Mouse (Mus musculus): ENCODE results near the gene Gm13275. TPM values are rescaled to one million over a fixed set of nuclear protein-coding genes. Genes with fewer than 3 reads are reported as not detected.
A peak's percentile ranks its signal among the peaks of the same experiment; 100 is the strongest.
"Not testable (repeated sequence)": the region's sequence is repeated elsewhere in the genome, so short reads cannot be mapped to it uniquely, and the experiment has no call there.

Gm13275 gene
- total and polyA plus RNA-seq, 2 experiments from 2014 or later: not detected

DNA sequence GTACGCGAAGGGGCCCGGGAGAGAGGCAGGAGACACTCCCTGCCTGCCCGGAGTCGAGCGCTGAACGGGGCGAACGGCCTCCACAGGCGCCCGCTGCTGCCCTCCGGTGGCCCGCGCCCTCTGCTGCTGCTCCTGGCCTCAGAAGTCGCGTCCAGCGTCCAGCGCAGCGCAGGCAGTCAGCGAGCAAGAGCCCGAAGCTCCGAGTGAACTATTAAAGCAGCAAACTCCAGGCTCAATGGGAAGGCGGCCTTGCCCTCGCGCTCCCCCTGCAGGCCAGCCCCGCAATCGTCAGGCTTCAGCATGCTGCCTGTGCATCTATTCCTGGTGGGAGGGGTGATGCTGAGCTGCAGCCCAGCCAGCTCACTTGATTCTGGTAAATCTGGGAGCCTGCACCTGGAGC, 8.9 kb upstream of the Gm13275 start, which contains the start of gene Gm13276:
Gm13276 (plus strand) TSS at position 301 of the 400 bp plus-strand sequence.
- H3K9ac ChIP-seq (replicated peaks; ENCODE audit: low read length); H3K36me3 ChIP-seq (ENCODE audit: insufficient read depth, low read length); ATAC-seq; H3K4me3 ChIP-seq (ENCODE audit: low read length); H3K27me3 ChIP-seq (ENCODE audit: insufficient read depth, low read length); H3K9me3 ChIP-seq (ENCODE audit: low read length); DNase-seq (ENCODE audit: low spot score); H3K27ac ChIP-seq; H3K4me2 ChIP-seq (ENCODE audit: low read depth, low read length); H3K4me1 ChIP-seq (ENCODE audit: insufficient read depth, low read length): not testable (repeated sequence)
- WGBS: no CpG with 5 or more reads among the region's 27 CpGs

DNA sequence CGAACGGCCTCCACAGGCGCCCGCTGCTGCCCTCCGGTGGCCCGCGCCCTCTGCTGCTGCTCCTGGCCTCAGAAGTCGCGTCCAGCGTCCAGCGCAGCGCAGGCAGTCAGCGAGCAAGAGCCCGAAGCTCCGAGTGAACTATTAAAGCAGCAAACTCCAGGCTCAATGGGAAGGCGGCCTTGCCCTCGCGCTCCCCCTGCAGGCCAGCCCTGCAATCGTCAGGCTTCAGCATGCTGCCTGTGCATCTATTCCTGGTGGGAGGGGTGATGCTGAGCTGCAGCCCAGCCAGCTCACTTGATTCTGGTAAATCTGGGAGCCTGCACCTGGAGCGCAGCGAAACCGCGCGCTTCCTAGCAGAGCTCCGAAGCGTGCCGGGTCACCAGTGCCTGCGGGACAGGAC, 5.9 kb upstream of the Gm13275 start, which contains the start of gene Gm13277:
Gm13277 (plus strand) TSS at position 231 of the 400 bp plus-strand sequence.
- ATAC-seq; H3K4me3 ChIP-seq (ENCODE audit: low read length); DNase-seq (ENCODE audit: low spot score); H3K27me3 ChIP-seq (ENCODE audit: insufficient read depth, low read length); H3K4me2 ChIP-seq (ENCODE audit: low read depth, low read length); H3K36me3 ChIP-seq (ENCODE audit: insufficient read depth, low read length); H3K27ac ChIP-seq; H3K9ac ChIP-seq (replicated peaks; ENCODE audit: low read length); H3K9me3 ChIP-seq (ENCODE audit: low read length); H3K4me1 ChIP-seq (ENCODE audit: insufficient read depth, low read length): not testable (repeated sequence)
- peak; percentile 59 for TF ChIP-seq CTCF (IDR thresholded peaks at IDR 0.05; ENCODE audit: low read depth)
- no CpG with 5 or more reads among the region's 28 CpGs for WGBS

DNA sequence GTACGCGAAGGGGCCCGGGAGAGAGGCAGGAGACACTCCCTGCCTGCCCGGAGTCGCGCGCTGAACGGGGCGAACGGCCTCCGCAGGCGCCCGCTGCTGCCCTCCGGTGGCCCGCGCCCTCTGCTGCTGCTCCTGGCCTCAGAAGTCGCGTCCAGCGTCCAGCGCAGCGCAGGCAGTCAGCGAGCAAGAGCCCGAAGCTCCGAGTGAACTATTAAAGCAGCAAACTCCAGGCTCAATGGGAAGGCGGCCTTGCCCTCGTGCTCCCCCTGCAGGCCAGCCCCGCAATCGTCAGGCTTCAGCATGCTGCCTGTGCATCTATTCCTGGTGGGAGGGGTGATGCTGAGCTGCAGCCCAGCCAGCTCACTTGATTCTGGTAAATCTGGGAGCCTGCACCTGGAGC, 3.0 kb upstream of the Gm13275 start, which contains the start of gene Gm13278:
Gm13278 (plus strand) TSS at position 301 of the 400 bp plus-strand sequence.
- not testable (repeated sequence) for H3K27ac ChIP-seq; H3K4me1 ChIP-seq (ENCODE audit: insufficient read depth, low read length); H3K9ac ChIP-seq (replicated peaks; ENCODE audit: low read length); ATAC-seq; H3K9me3 ChIP-seq (ENCODE audit: low read length); H3K4me2 ChIP-seq (ENCODE audit: low read depth, low read length); H3K4me3 ChIP-seq (ENCODE audit: low read length); DNase-seq (ENCODE audit: low spot score); H3K36me3 ChIP-seq (ENCODE audit: insufficient read depth, low read length); H3K27me3 ChIP-seq (ENCODE audit: insufficient read depth, low read length)
- no CpG with 5 or more reads among the region's 28 CpGs for WGBS

DNA sequence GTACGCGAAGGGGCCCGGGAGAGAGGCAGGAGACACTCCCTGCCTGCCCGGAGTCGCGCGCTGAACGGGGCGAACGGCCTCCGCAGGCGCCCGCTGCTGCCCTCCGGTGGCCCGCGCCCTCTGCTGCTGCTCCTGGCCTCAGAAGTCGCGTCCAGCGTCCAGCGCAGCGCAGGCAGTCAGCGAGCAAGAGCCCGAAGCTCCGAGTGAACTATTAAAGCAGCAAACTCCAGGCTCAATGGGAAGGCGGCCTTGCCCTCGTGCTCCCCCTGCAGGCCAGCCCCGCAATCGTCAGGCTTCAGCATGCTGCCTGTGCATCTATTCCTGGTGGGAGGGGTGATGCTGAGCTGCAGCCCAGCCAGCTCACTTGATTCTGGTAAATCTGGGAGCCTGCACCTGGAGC, 2.8 kb downstream of the Gm13275 start, which contains the start of gene Gm13279:
Gm13279 (plus strand) TSS at position 301 of the 400 bp plus-strand sequence.
- not testable (repeated sequence) for H3K4me2 ChIP-seq (ENCODE audit: low read depth, low read length); H3K4me1 ChIP-seq (ENCODE audit: insufficient read depth, low read length); H3K4me3 ChIP-seq (ENCODE audit: low read length); H3K27me3 ChIP-seq (ENCODE audit: insufficient read depth, low read length); H3K36me3 ChIP-seq (ENCODE audit: insufficient read depth, low read length); H3K27ac ChIP-seq; DNase-seq (ENCODE audit: low spot score); H3K9me3 ChIP-seq (ENCODE audit: low read length); H3K9ac ChIP-seq (replicated peaks; ENCODE audit: low read length); ATAC-seq
- WGBS: no CpG with 5 or more reads among the region's 28 CpGs

DNA sequence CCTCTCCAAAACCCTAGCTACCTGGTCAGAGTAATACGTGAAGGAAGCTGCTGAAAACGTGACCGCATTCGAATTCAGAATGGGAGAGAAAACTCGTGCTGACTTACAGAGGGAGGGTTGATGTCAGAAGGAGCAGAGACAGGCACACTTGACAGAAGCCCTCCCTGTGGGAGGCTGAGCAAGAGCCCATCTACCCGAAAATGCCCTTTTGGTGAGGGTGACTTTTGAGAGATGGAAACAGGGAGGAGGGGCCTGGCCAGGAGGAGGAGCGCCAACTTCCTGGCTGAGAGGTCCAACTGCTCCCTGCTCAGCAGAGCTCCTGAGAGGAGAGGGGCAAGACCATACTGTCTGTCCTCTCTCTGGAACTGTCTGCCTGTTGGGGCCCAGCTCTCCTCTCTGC, 5.1 kb downstream of the Gm13275 start, which contains the start of gene Gm13285:
Gm13285 (plus strand) TSS at position 301 of the 400 bp plus-strand sequence.
- H3K4me3 ChIP-seq (ENCODE audit: low read length); H3K4me2 ChIP-seq (ENCODE audit: low read depth, low read length); H3K27ac ChIP-seq; H3K9ac ChIP-seq (replicated peaks; ENCODE audit: low read length); H3K9me3 ChIP-seq (ENCODE audit: low read length); H3K27me3 ChIP-seq (ENCODE audit: insufficient read depth, low read length); H3K4me1 ChIP-seq (ENCODE audit: insufficient read depth, low read length); H3K36me3 ChIP-seq (ENCODE audit: insufficient read depth, low read length); DNase-seq (ENCODE audit: low spot score); ATAC-seq: not testable (repeated sequence)
- 17% methylated on average over 4 of the region's 7 CpGs for WGBS

DNA sequence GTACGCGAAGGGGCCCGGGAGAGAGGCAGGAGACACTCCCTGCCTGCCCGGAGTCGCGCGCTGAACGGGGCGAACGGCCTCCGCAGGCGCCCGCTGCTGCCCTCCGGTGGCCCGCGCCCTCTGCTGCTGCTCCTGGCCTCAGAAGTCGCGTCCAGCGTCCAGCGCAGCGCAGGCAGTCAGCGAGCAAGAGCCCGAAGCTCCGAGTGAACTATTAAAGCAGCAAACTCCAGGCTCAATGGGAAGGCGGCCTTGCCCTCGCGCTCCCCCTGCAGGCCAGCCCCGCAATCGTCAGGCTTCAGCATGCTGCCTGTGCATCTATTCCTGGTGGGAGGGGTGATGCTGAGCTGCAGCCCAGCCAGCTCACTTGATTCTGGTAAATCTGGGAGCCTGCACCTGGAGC, 8.7 kb downstream of the Gm13275 start, which contains the start of gene Gm13287:
Gm13287 (plus strand) TSS at position 301 of the 400 bp plus-strand sequence.
- not testable (repeated sequence) for H3K36me3 ChIP-seq (ENCODE audit: insufficient read depth, low read length); H3K4me1 ChIP-seq (ENCODE audit: insufficient read depth, low read length); H3K9me3 ChIP-seq (ENCODE audit: low read length); H3K27ac ChIP-seq; H3K4me2 ChIP-seq (ENCODE audit: low read depth, low read length); DNase-seq (ENCODE audit: low spot score); ATAC-seq; H3K27me3 ChIP-seq (ENCODE audit: insufficient read depth, low read length); H3K4me3 ChIP-seq (ENCODE audit: low read length); H3K9ac ChIP-seq (replicated peaks; ENCODE audit: low read length)
- WGBS: no CpG with 5 or more reads among the region's 29 CpGs

DNA sequence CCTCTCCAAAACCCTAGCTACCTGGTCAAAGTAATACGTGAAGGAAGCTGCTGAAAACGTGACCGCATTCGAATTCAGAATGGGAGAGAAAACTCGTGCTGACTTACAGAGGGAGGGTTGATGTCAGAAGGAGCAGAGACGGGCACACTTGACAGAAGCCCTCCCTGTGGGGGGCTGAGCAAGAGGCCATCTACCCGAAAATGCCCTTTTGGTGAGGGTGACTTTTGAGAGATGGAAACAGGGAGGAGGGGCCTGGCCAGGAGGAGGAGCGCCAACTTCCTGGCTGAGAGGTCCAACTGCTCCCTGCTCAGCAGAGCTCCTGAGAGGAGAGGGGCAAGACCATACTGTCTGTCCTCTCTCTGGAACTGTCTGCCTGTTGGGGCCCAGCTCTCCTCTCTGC, 10.9 kb downstream of the Gm13275 start, which contains the start of gene Gm13288:
Gm13288 (plus strand) TSS at position 301 of the 400 bp plus-strand sequence.
- not testable (repeated sequence) for H3K9me3 ChIP-seq (ENCODE audit: low read length)

DNA sequence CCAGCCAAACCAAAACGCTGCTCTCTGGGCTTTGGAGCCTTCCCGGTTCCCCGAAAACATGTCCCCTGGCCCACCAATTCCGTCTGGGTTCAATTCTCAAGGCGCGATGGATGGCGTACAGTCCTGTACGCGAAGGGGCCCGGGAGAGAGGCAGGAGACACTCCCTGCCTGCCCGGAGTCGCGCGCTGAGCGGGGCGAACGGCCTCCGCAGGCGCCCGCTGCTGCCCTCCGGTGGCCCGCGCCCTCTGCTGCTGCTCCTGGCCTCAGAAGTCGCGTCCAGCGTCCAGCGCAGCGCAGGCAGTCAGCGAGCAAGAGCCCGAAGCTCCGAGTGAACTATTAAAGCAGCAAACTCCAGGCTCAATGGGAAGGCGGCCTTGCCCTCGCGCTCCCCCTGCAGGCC, 11.5 kb downstream of the Gm13275 start:
- 0% methylated on average over 6 of the region's 34 CpGs for WGBS
- H3K36me3 ChIP-seq (ENCODE audit: insufficient read depth, low read length); H3K4me3 ChIP-seq (ENCODE audit: low read length); H3K4me2 ChIP-seq (ENCODE audit: low read depth, low read length); H3K9ac ChIP-seq (replicated peaks; ENCODE audit: low read length); H3K27me3 ChIP-seq (ENCODE audit: insufficient read depth, low read length); H3K27ac ChIP-seq; ATAC-seq; H3K9me3 ChIP-seq (ENCODE audit: low read length); H3K4me1 ChIP-seq (ENCODE audit: insufficient read depth, low read length); DNase-seq (ENCODE audit: low spot score): not testable (repeated sequence)

More for the DNA sequence above, 10.9 kb downstream of the Gm13275 start, which contains the start of gene Gm13288:
- DNase-seq (ENCODE audit: low spot score); ATAC-seq; H3K27me3 ChIP-seq (ENCODE audit: insufficient read depth, low read length); H3K4me2 ChIP-seq (ENCODE audit: low read depth, low read length); H3K4me3 ChIP-seq (ENCODE audit: low read length); H3K9ac ChIP-seq (replicated peaks; ENCODE audit: low read length); H3K4me1 ChIP-seq (ENCODE audit: insufficient read depth, low read length); H3K36me3 ChIP-seq (ENCODE audit: insufficient read depth, low read length); H3K27ac ChIP-seq: not testable (repeated sequence)
- WGBS: no CpG with 5 or more reads among the region's 8 CpGs
